Mouse (Mus musculus): Measurements from ENCODE around the gene Spo11. TPM values are rescaled to one million over a fixed set of nuclear protein-coding genes. Genes with fewer than 3 reads are reported as not detected.

The Spo11 gene
- total and polyA plus RNA-seq, 3 experiments: not detected

- Histone ChIP-seq H3K4me1 (ENCODE audit: insufficient read depth, low read depth, low read length) (peaks cover 100% of the 10 kb centered on the region), H3K4me3 (ENCODE audit: low read depth, low read length) (peak overlapping the region; percentile 60; the same call in 1 of the 2 replicates), H3K36me3 (replicated peaks) (peaks cover 100% of the 10 kb centered on the region), H3K27me3 (ENCODE audit: insufficient read depth, low read length) (no peaks in the 10 kb centered on the region), H3K9me3 (replicated peaks) (no peaks in the 10 kb centered on the region)
- no peak for ATAC-seq (ENCODE audit: extremely low read depth, insufficient number of reproducible peaks, low FRiP score, poor library complexity, severe bottlenecking)
- no peak for DNase-seq (ENCODE audit: low spot score)
- TF ChIP-seq TAL1 (conservative IDR thresholded peaks at IDR 0.05; ENCODE audit: low read depth, low read length): no peak
- TF ChIP-seq GATA2 (IDR thresholded peaks at IDR 0.05; ENCODE audit: borderline replicate concordance, low read depth, low read length): no peak
- no peak for TF ChIP-seq POLR2AphosphoS5 (IDR thresholded peaks at IDR 0.05; ENCODE audit: insufficient replicate concordance, low read depth, low read length)
- TF ChIP-seq GATA1 (IDR thresholded peaks at IDR 0.05; ENCODE audit: borderline replicate concordance, low read length): no peak
- no peak for TF ChIP-seq CTCF (IDR thresholded peaks at IDR 0.05; ENCODE audit: low read depth, low read length)
Observed at GRCm38 (mm10) chr2:173030591-173031338, 53.3 kb downstream of the Spo11 start.

DNA sequence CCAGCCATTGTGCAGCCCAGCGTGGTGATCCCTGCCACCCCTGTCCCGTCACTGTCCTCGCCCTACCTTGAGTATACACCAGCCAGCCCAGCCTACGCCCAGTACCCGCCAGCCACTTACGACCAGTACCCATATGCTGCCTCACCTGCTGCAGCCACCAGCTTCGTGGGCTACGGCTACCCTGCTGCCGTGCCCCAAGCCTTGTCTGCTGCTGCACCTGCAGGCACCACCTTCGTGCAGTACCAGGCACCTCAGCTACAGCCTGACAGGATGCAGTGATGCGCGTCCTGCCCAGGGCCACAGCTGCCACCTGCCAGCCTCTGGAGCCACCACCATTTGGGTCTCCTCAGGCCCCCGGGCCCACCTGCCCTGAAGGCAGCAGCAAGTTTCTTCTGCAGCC, 56.0 kb downstream of the Spo11 start:
- Histone ChIP-seq H3K4me1 (ENCODE audit: insufficient read depth, low read depth, low read length) (peaks cover 99% of the 10 kb centered on the region), H3K4me3 (ENCODE audit: low read depth, low read length) (peak overlapping the region; percentile 65; the same call in 1 of the 2 replicates), H3K9me3 (replicated peaks) (no peaks in the 10 kb centered on the region), H3K27me3 (ENCODE audit: insufficient read depth, low read length) (no peaks in the 10 kb centered on the region), H3K36me3 (replicated peaks) (peaks cover 93% of the 10 kb centered on the region)
- no peak for TF ChIP-seq CTCF (IDR thresholded peaks at IDR 0.05; ENCODE audit: low read depth, low read length)
- no peak for TF ChIP-seq GATA1 (IDR thresholded peaks at IDR 0.05; ENCODE audit: borderline replicate concordance, low read length)
- TF ChIP-seq POLR2AphosphoS5 (IDR thresholded peaks at IDR 0.05; ENCODE audit: insufficient replicate concordance, low read depth, low read length): no peak; the same call in 1 of the 2 replicates
- no peak for TF ChIP-seq GATA2 (IDR thresholded peaks at IDR 0.05; ENCODE audit: borderline replicate concordance, low read depth, low read length)
- no peak for TF ChIP-seq TAL1 (conservative IDR thresholded peaks at IDR 0.05; ENCODE audit: low read depth, low read length)
- no peak for ATAC-seq (ENCODE audit: extremely low read depth, insufficient number of reproducible peaks, low FRiP score, poor library complexity, severe bottlenecking)
- DNase-seq (ENCODE audit: low spot score): no peak

GRCm38 (mm10) chr2:173034998-173035397, 57.5 kb downstream of the Spo11 start:
- H3K27me3 ChIP-seq (ENCODE audit: insufficient read depth, low read length): no peaks in the 10 kb centered on the region
- no peaks in the 10 kb centered on the region for H3K9me3 ChIP-seq (replicated peaks)
- DNase-seq (ENCODE audit: low spot score) (peak; percentile 82), ATAC-seq (ENCODE audit: extremely low read depth, insufficient number of reproducible peaks, low FRiP score, poor library complexity, severe bottlenecking) (peak; percentile 59)
- peaks cover 84% of the 10 kb centered on the region for H3K36me3 ChIP-seq (replicated peaks)
- TF ChIP-seq POLR2AphosphoS5 (IDR thresholded peaks at IDR 0.05; ENCODE audit: insufficient replicate concordance, low read depth, low read length): no peak
- TF ChIP-seq GATA2 (IDR thresholded peaks at IDR 0.05; ENCODE audit: borderline replicate concordance, low read depth, low read length): peak; percentile 78
- no peak for TF ChIP-seq CTCF (IDR thresholded peaks at IDR 0.05; ENCODE audit: low read depth, low read length)
- peak; percentile 99 for TF ChIP-seq TAL1 (conservative IDR thresholded peaks at IDR 0.05; ENCODE audit: low read depth, low read length)
- peak overlapping the region; percentile 60; the same call in 1 of the 2 replicates for H3K4me3 ChIP-seq (ENCODE audit: low read depth, low read length)
- H3K4me1 ChIP-seq (ENCODE audit: insufficient read depth, low read depth, low read length): peaks cover 98% of the 10 kb centered on the region

GRCm38 (mm10) chr2:173035653-173036052, 58.2 kb downstream of the Spo11 start:
- Histone ChIP-seq H3K27me3 (ENCODE audit: insufficient read depth, low read length) (no peaks in the 10 kb centered on the region), H3K36me3 (replicated peaks) (peaks cover 80% of the 10 kb centered on the region), H3K4me1 (ENCODE audit: insufficient read depth, low read depth, low read length) (peaks cover 97% of the 10 kb centered on the region), H3K9me3 (replicated peaks) (no peaks in the 10 kb centered on the region), H3K4me3 (ENCODE audit: low read depth, low read length) (peak overlapping the region; percentile 44; the same call in 1 of the 2 replicates)
- DNase-seq (ENCODE audit: low spot score) (peak; percentile 47), ATAC-seq (ENCODE audit: extremely low read depth, insufficient number of reproducible peaks, low FRiP score, poor library complexity, severe bottlenecking) (no peak)
- TF ChIP-seq POLR2AphosphoS5 (IDR thresholded peaks at IDR 0.05; ENCODE audit: insufficient replicate concordance, low read depth, low read length) (peak; percentile 9; the same call in 1 of the 2 replicates), GATA1 (IDR thresholded peaks at IDR 0.05; ENCODE audit: borderline replicate concordance, low read length) (no peak), GATA2 (IDR thresholded peaks at IDR 0.05; ENCODE audit: borderline replicate concordance, low read depth, low read length) (no peak)

- Histone ChIP-seq H3K9me3 (replicated peaks) (no peaks in the 10 kb centered on the region), H3K27me3 (ENCODE audit: insufficient read depth, low read length) (no peaks in the 10 kb centered on the region), H3K4me1 (ENCODE audit: insufficient read depth, low read depth, low read length) (peaks cover 96% of the 10 kb centered on the region), H3K36me3 (replicated peaks) (peaks cover 76% of the 10 kb centered on the region), H3K4me3 (ENCODE audit: low read depth, low read length) (peak overlapping the region; percentile 44; the same call in 1 of the 2 replicates)
- DNase-seq (ENCODE audit: low spot score) (no peak), ATAC-seq (ENCODE audit: extremely low read depth, insufficient number of reproducible peaks, low FRiP score, poor library complexity, severe bottlenecking) (no peak)
- TF ChIP-seq GATA1 (IDR thresholded peaks at IDR 0.05; ENCODE audit: borderline replicate concordance, low read length): no peak
- no peak for TF ChIP-seq POLR2AphosphoS5 (IDR thresholded peaks at IDR 0.05; ENCODE audit: insufficient replicate concordance, low read depth, low read length)
- no peak for TF ChIP-seq CTCF (IDR thresholded peaks at IDR 0.05; ENCODE audit: low read depth, low read length)
- TF ChIP-seq TAL1 (conservative IDR thresholded peaks at IDR 0.05; ENCODE audit: low read depth, low read length): no peak
- no peak for TF ChIP-seq GATA2 (IDR thresholded peaks at IDR 0.05; ENCODE audit: borderline replicate concordance, low read depth, low read length)
Observed at GRCm38 (mm10) chr2:173036055-173036454, 58.6 kb downstream of the Spo11 start.

DNA sequence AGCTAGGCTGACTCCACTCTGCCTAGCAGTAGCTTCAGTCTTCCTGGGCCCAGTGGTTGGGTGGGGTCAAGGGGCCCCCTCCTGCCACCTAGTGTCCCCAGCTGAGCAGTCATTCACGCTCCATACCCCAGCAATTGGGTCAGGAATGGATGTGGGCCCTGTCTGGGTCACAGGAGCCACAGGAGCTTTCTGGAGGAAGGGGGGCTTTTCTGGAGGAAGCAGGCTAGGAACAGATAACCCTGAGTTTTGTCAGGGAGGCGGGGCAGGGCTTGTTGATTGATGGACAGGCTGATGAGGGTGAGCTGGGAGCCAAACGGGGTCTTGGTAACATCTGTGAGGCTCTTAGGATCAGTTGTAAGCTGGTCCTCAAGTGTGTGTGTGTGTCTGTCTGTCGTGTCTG, 59.1 kb downstream of the Spo11 start:
- no peaks in the 10 kb centered on the region for H3K9me3 ChIP-seq (replicated peaks)
- peaks cover 94% of the 10 kb centered on the region for H3K4me1 ChIP-seq (ENCODE audit: insufficient read depth, low read depth, low read length)
- peak; percentile 68 for DNase-seq (ENCODE audit: low spot score)
- H3K27me3 ChIP-seq (ENCODE audit: insufficient read depth, low read length): no peaks in the 10 kb centered on the region; the same call in 1 of the 2 replicates
- H3K36me3 ChIP-seq (replicated peaks): peaks cover 70% of the 10 kb centered on the region
- peak; percentile 11 for ATAC-seq (ENCODE audit: extremely low read depth, insufficient number of reproducible peaks, low FRiP score, poor library complexity, severe bottlenecking)
- TF ChIP-seq CTCF (IDR thresholded peaks at IDR 0.05; ENCODE audit: low read depth, low read length) (no peak), TAL1 (conservative IDR thresholded peaks at IDR 0.05; ENCODE audit: low read depth, low read length) (no peak), GATA2 (IDR thresholded peaks at IDR 0.05; ENCODE audit: borderline replicate concordance, low read depth, low read length) (no peak), GATA1 (IDR thresholded peaks at IDR 0.05; ENCODE audit: borderline replicate concordance, low read length) (no peak), POLR2AphosphoS5 (IDR thresholded peaks at IDR 0.05; ENCODE audit: insufficient replicate concordance, low read depth, low read length) (no peak)
- H3K4me3 ChIP-seq (ENCODE audit: low read depth, low read length): peak overlapping the region; percentile 44; the same call in 1 of the 2 replicates
